Mouse (Mus musculus): ENCODE data around the gene Fam76b. TPM values are rescaled to one million over a fixed set of nuclear protein-coding genes. Genes with fewer than 3 reads are reported as not detected.
A peak's percentile ranks its signal among the peaks of the same experiment; 100 is the strongest.
"Not testable (repeated sequence)": the region's sequence is repeated elsewhere in the genome, so short reads cannot be mapped to it uniquely, and the experiment has no call there.

Gene Fam76b
- 27.1 and 31.8 TPM in 2 replicates for polyA plus RNA-seq (2014; fragmentation: Nextera tagmentation; extraction: Ambion mirVana)

- DNase-seq (ENCODE audit: low spot score) (peak; percentile 100), ATAC-seq (replicated peaks; ENCODE audit: insufficient number of reproducible peaks, low FRiP score, low TSS enrichment, low read depth) (peak; percentile 93)
- Histone ChIP-seq H3K27me3 (ENCODE audit: control insufficient read depth, insufficient read depth, low read length) (no peaks in the 10 kb centered on the region), H3K36me3 (replicated peaks; ENCODE audit: control insufficient read depth, insufficient read depth, low read depth, low read length) (peaks cover 9% of the 10 kb centered on the region), H3K4me3 (ENCODE audit: low read depth, low read length) (peak within 1 kb of the TSS; percentile 80), H3K9me3 (replicated peaks; ENCODE audit: control insufficient read depth, low read length) (no peaks in the 10 kb centered on the region), H3K27ac (replicated peaks; ENCODE audit: low read depth, low read length) (peak within 1 kb of the TSS; percentile 92), H3K4me2 (ENCODE audit: low read depth, low read length) (peak within 1 kb of the TSS; percentile 67), H3K9ac (replicated peaks; ENCODE audit: low read length) (peak within 1 kb of the TSS; percentile 97), H3K4me1 (ENCODE audit: control insufficient read depth, insufficient read depth, low read length) (peaks cover 2% of the 10 kb centered on the region; the same call in 1 of the 2 replicates)
- WGBS = under 1% methylated on average over 67 of the region's 67 CpGs
These were observed at the start of gene Fam76b for GRCm38 (mm10) chr9:13827406-13828086. Fam76b (plus strand) TSS chr9:13827716.

GRCm38 (mm10) chr9:13781985-13782384, 45.5 kb upstream of the Fam76b start:
- DNase-seq (ENCODE audit: low spot score) = no peak
- Histone ChIP-seq H3K9me3 (replicated peaks; ENCODE audit: control insufficient read depth, low read length) (no peaks in the 10 kb centered on the region), H3K36me3 (replicated peaks; ENCODE audit: control insufficient read depth, insufficient read depth, low read depth, low read length) (no peaks in the 10 kb centered on the region), H3K4me1 (ENCODE audit: control insufficient read depth, insufficient read depth, low read length) (no peaks in the 10 kb centered on the region), H3K27ac (replicated peaks; ENCODE audit: low read depth, low read length) (no peak overlapping the region), H3K4me3 (ENCODE audit: low read depth, low read length) (no peak overlapping the region), H3K4me2 (ENCODE audit: low read depth, low read length) (no peak overlapping the region), H3K9ac (replicated peaks; ENCODE audit: low read length) (no peak overlapping the region), H3K27me3 (ENCODE audit: control insufficient read depth, insufficient read depth, low read length) (no peaks in the 10 kb centered on the region)
- WGBS = 94% methylated on average over 1 of the region's 1 CpGs
- ATAC-seq (replicated peaks; ENCODE audit: insufficient number of reproducible peaks, low FRiP score, low TSS enrichment, low read depth) = no peak

DNA sequence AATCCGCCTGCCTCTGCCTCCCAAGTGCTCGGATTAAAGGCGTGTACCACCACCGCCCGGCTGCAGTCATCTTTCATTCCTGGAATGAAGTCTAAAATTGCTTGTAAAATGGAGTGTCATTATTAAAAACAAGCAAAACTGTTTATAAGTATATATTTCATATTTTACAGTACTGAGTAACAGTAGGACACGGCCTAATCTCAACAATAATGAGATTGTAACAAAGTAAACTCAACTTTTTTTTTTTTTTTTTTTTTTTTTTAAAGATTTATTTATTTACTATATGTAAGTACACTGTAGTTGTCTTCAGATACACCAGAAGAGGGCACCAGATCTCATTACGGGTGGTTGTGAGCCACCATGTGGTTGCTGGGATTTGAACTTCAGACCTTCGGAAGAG, 36.7 kb upstream of the Fam76b start:
- not testable (repeated sequence) for H3K4me3 ChIP-seq (ENCODE audit: low read depth, low read length); H3K4me1 ChIP-seq (ENCODE audit: control insufficient read depth, insufficient read depth, low read length); H3K9ac ChIP-seq (replicated peaks; ENCODE audit: low read length); ATAC-seq (replicated peaks; ENCODE audit: insufficient number of reproducible peaks, low FRiP score, low TSS enrichment, low read depth); H3K9me3 ChIP-seq (replicated peaks; ENCODE audit: control insufficient read depth, low read length); DNase-seq (ENCODE audit: low spot score); H3K27me3 ChIP-seq (ENCODE audit: control insufficient read depth, insufficient read depth, low read length); H3K36me3 ChIP-seq (replicated peaks; ENCODE audit: control insufficient read depth, insufficient read depth, low read depth, low read length); H3K27ac ChIP-seq (replicated peaks; ENCODE audit: low read depth, low read length); H3K4me2 ChIP-seq (ENCODE audit: low read depth, low read length)
- WGBS = 94% methylated on average over 7 of the region's 8 CpGs

- DNase-seq (ENCODE audit: low spot score) (no peak), ATAC-seq (replicated peaks; ENCODE audit: insufficient number of reproducible peaks, low FRiP score, low TSS enrichment, low read depth) (no peak)
- Histone ChIP-seq H3K27me3 (ENCODE audit: control insufficient read depth, insufficient read depth, low read length) (no peaks in the 10 kb centered on the region), H3K4me1 (ENCODE audit: control insufficient read depth, insufficient read depth, low read length) (no peaks in the 10 kb centered on the region), H3K4me2 (ENCODE audit: low read depth, low read length) (no peak overlapping the region), H3K4me3 (ENCODE audit: low read depth, low read length) (no peak overlapping the region), H3K36me3 (replicated peaks; ENCODE audit: control insufficient read depth, insufficient read depth, low read depth, low read length) (peaks cover 6% of the 10 kb centered on the region), H3K27ac (replicated peaks; ENCODE audit: low read depth, low read length) (no peak overlapping the region), H3K9me3 (replicated peaks; ENCODE audit: control insufficient read depth, low read length) (no peaks in the 10 kb centered on the region), H3K9ac (replicated peaks; ENCODE audit: low read length) (no peak overlapping the region)
- WGBS = 75% methylated on average over 1 of the region's 1 CpGs
These were observed 33.2 kb upstream of the Fam76b start for GRCm38 (mm10) chr9:13794302-13794701.

DNA sequence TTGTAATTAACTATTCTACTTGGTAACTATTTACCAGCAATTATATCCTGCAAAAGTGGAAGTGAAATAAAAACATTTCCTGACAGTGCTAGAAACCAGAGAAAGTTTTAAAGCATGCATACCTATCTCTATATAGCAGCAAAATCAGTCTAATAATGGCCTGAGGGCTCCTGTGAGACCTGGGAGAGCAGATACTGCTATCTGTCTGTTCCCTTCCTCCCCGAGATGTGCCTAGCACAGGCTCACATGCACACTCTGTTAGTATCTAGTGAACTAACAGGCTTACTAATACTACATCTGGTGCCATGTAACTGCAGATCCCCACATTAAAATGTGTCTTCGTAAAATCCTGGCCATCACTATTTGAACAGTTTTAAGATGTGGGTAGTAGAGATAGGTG, 32.8 kb upstream of the Fam76b start:
- 91% methylated on average over 2 of the region's 2 CpGs for WGBS
- Histone ChIP-seq H3K4me2 (ENCODE audit: low read depth, low read length) (no peak overlapping the region), H3K27ac (replicated peaks; ENCODE audit: low read depth, low read length) (no peak overlapping the region), H3K9me3 (replicated peaks; ENCODE audit: control insufficient read depth, low read length) (no peaks in the 10 kb centered on the region), H3K4me3 (ENCODE audit: low read depth, low read length) (no peak overlapping the region), H3K9ac (replicated peaks; ENCODE audit: low read length) (no peak overlapping the region), H3K27me3 (ENCODE audit: control insufficient read depth, insufficient read depth, low read length) (no peaks in the 10 kb centered on the region), H3K4me1 (ENCODE audit: control insufficient read depth, insufficient read depth, low read length) (no peaks in the 10 kb centered on the region), H3K36me3 (replicated peaks; ENCODE audit: control insufficient read depth, insufficient read depth, low read depth, low read length) (peaks cover 6% of the 10 kb centered on the region)
- DNase-seq (ENCODE audit: low spot score) (no peak), ATAC-seq (replicated peaks; ENCODE audit: insufficient number of reproducible peaks, low FRiP score, low TSS enrichment, low read depth) (no peak)

DNA sequence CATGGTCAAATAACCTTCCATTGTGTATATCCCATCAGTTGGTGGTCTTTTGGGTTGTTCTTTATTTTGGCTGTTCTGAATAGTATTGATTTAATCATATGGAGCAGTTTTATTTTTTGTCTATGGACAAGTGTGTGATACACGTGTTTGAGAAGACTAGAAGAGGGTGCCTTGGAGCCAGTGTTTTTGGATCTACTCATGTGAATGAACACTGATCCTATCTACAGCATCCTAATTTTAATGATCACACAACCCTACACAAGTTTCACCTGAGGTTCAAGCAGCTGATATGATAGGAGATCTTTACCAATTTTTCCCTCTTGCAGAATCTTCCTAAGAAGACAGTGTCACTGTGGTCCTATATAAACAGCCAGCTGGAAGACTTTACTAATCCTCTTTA, 23.0 kb upstream of the Fam76b start:
- Histone ChIP-seq H3K36me3 (replicated peaks; ENCODE audit: control insufficient read depth, insufficient read depth, low read depth, low read length) (peaks cover 3% of the 10 kb centered on the region), H3K27me3 (ENCODE audit: control insufficient read depth, insufficient read depth, low read length) (no peaks in the 10 kb centered on the region), H3K4me2 (ENCODE audit: low read depth, low read length) (no peak overlapping the region), H3K27ac (replicated peaks; ENCODE audit: low read depth, low read length) (no peak overlapping the region), H3K9me3 (replicated peaks; ENCODE audit: control insufficient read depth, low read length) (no peaks in the 10 kb centered on the region), H3K4me3 (ENCODE audit: low read depth, low read length) (no peak overlapping the region), H3K9ac (replicated peaks; ENCODE audit: low read length) (no peak overlapping the region), H3K4me1 (ENCODE audit: control insufficient read depth, insufficient read depth, low read length) (no peaks in the 10 kb centered on the region)
- DNase-seq (ENCODE audit: low spot score) = no peak
- ATAC-seq (replicated peaks; ENCODE audit: insufficient number of reproducible peaks, low FRiP score, low TSS enrichment, low read depth) = no peak
- WGBS = 75% methylated on average over 1 of the region's 1 CpGs

GRCm38 (mm10) chr9:13806854-13807253, 20.7 kb upstream of the Fam76b start:
- Histone ChIP-seq H3K4me2 (ENCODE audit: low read depth, low read length) (no peak overlapping the region), H3K9ac (replicated peaks; ENCODE audit: low read length) (no peak overlapping the region), H3K27ac (replicated peaks; ENCODE audit: low read depth, low read length) (no peak overlapping the region), H3K9me3 (replicated peaks; ENCODE audit: control insufficient read depth, low read length) (no peaks in the 10 kb centered on the region), H3K4me1 (ENCODE audit: control insufficient read depth, insufficient read depth, low read length) (no peaks in the 10 kb centered on the region), H3K4me3 (ENCODE audit: low read depth, low read length) (no peak overlapping the region), H3K27me3 (ENCODE audit: control insufficient read depth, insufficient read depth, low read length) (no peaks in the 10 kb centered on the region), H3K36me3 (replicated peaks; ENCODE audit: control insufficient read depth, insufficient read depth, low read depth, low read length) (peaks cover 9% of the 10 kb centered on the region)
- no peak for ATAC-seq (replicated peaks; ENCODE audit: insufficient number of reproducible peaks, low FRiP score, low TSS enrichment, low read depth)
- no peak for DNase-seq (ENCODE audit: low spot score)
- WGBS = 93% methylated on average over 7 of the region's 7 CpGs

DNA sequence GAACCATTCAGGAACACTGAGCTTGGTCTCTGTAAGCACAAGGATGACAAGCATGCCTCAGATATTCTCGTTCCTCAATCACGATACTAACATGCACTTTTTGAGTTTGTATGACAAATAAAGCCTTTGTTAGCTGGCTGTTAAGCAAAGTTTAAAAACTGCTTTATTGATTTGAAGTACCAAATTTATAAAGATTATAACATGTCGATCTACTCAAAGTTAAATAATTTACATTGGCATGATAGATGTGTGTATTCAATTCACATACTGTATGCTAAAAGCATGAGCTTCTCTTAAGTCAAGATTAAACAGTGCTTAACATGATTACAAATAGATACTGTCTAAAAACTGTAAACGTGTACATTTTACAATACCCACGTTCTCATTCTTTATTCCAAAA, 19.9 kb upstream of the Fam76b start:
- no peaks in the 10 kb centered on the region for H3K9me3 ChIP-seq (replicated peaks; ENCODE audit: control insufficient read depth, low read length)
- H3K4me2 ChIP-seq (ENCODE audit: low read depth, low read length) = no peak overlapping the region
- H3K36me3 ChIP-seq (replicated peaks; ENCODE audit: control insufficient read depth, insufficient read depth, low read depth, low read length) = peaks cover 9% of the 10 kb centered on the region
- H3K4me3 ChIP-seq (ENCODE audit: low read depth, low read length) = no peak overlapping the region
- no peaks in the 10 kb centered on the region for H3K27me3 ChIP-seq (ENCODE audit: control insufficient read depth, insufficient read depth, low read length)
- DNase-seq (ENCODE audit: low spot score) (no peak), ATAC-seq (replicated peaks; ENCODE audit: insufficient number of reproducible peaks, low FRiP score, low TSS enrichment, low read depth) (no peak)
- no peak overlapping the region for H3K9ac ChIP-seq (replicated peaks; ENCODE audit: low read length)
- no peaks in the 10 kb centered on the region for H3K4me1 ChIP-seq (ENCODE audit: control insufficient read depth, insufficient read depth, low read length)
- WGBS = 84% methylated on average over 5 of the region's 5 CpGs
- H3K27ac ChIP-seq (replicated peaks; ENCODE audit: low read depth, low read length) = no peak overlapping the region

Data from embryonic facial prominence, embryonic 11.5 days (tissue).